Mouse (Mus musculus) lung, postnatal 36 days (tissue): ENCODE measurements around the gene Gm8720.
"Not testable (repeated sequence)": the region's sequence is repeated elsewhere in the genome, so short reads cannot be mapped to it uniquely, and the experiment has no call there.

Experiments
- DNase-seq: peaks from one replicate; pipeline ENCODE4 v3.0.0; 2022; ENCODE audit warnings: mixed read lengths

Gm8720 gene

DNA sequence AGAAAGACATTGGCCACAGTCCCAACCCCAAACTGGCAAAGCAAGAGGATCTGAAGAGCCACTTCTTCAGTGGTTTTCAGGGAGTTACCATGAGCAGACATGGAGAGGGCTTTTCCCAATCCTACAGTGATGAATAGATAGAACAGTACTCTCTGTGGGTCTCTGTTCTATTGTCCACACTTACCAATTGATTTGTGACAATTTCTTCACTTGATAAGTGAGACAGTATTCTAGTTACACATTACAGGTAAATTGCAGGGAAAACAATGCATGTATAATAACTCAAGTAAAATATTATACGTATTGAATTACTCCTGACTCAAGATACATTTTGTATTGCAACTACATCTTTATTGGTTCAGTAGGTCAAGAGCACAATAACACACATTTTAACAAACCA lies at the start of gene Gm8720:
Gm8720 (minus strand) TSS at position 101 of the 400 bp plus-strand sequence.
- DNase-seq: not testable (repeated sequence)

DNA sequence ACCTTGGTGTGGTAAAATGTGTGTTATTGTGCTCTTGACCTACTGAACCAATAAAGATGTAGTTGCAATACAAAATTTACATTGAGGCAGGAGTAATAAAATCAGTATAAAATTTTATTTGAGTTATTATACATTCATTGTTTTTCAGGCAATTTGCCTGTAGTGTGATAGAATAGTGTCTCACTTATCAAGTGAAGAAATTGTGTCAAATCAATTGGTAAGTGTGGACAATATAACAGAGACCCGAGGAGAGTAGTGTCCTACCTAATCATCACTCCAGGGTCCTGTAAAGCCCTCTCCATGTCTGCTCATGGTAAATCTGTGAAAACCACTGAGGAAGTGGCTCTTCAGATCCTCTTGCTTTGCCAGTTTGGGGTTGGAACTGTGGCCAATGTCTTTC lies 12.0 kb downstream of the Gm8720 start, which contains the start of gene Vmn1r163:
Vmn1r163 (plus strand) TSS at position 301 of the 400 bp plus-strand sequence.
- not testable (repeated sequence) for DNase-seq

- DNase-seq: not testable (repeated sequence)
These were observed 47.4 kb downstream of the Gm8720 start, which contains the start of gene Gm4216 for GRCm38 (mm10) chr7:23019823-23020222. Gene Gm4216 (minus strand): TSS chr7:23019923.
